ENCODE assay signal across 8 mouse cellular contexts in genomic region chr4:136249780-136250179, GRCm38 (mm10). TPM values are rescaled to one million over a fixed set of nuclear protein-coding genes. Genes with fewer than 3 reads are reported as not detected.
DNase-seq lines count a peak whose midpoint lies in the region; ATAC-seq lines count a peak whose summit lies in the region.

No protein-coding gene starts in this region.

- intact Hi-C loops in heart, postnatal 10 days (cut with DNase I) = loop anchor here (10.0 kb wide), 1 partner anchor 375 kb away; the partner anchor contains the start of gene Lactbl1

- ATAC-seq in granulocyte monocyte progenitor cell, adult 5-6 weeks (replicated peaks; ENCODE audit: poor library complexity, severe bottlenecking) = no peak

- peak; percentile 77 for DNase-seq in 3T3-L1 (ENCODE audit: low read depth, low spot score)
- peak; percentile 87 for DNase-seq in NIH3T3 (ENCODE audit: low read depth)
- peak; percentile 78 to 83 for DNase-seq in heart, postnatal 10 days
- peak; percentile 83 to 90 for DNase-seq in lung, adult 18-20 months
- DNase-seq in thymus, postnatal 25 days = no peak
- DNase-seq in thymus, adult 18-20 months = no peak
- DNase-seq in embryo, embryonic 9.5 days (ENCODE audit: extremely low spot score) = no peak

RNA-seq across cellular contexts. Expression of gene Tcea3, which starts 2.3 kb away (rescaled TPM):
- total RNA-seq in heart, postnatal 10 days (2021) = 10 to 100 TPM; 77.2 to 85.4 TPM
- not detected in 2 replicates for total RNA-seq in granulocyte monocyte progenitor cell, adult 5-6 weeks (2014; fragmentation: Nextera tagmentation)
- not detected in 2 replicates for total RNA-seq in granulocyte monocyte progenitor cell, adult 5-6 weeks (2017)

RNA-seq across cellular contexts. Expression of gene Zfp46, which starts 34.7 kb away (rescaled TPM):
- total RNA-seq in heart, postnatal 10 days (2021) = 10 to 100 TPM; 60.5 to 70.1 TPM
- total RNA-seq in granulocyte monocyte progenitor cell, adult 5-6 weeks (2014; fragmentation: Nextera tagmentation) = 4.1 and 7.0 TPM in 2 replicates
- total RNA-seq in granulocyte monocyte progenitor cell, adult 5-6 weeks (2017) = 11.6 and 16.0 TPM in 2 replicates

RNA-seq across cellular contexts. Expression of gene Asap3, which starts 43.6 kb away (rescaled TPM):
- total RNA-seq in heart, postnatal 10 days (2021) = 10 to 100 TPM in 1 of 2 experiments, 1 to 10 TPM in 1; 5.7 to 10.8 TPM
- total RNA-seq in granulocyte monocyte progenitor cell, adult 5-6 weeks (2014; fragmentation: Nextera tagmentation) = not detected in 2 replicates
- total RNA-seq in granulocyte monocyte progenitor cell, adult 5-6 weeks (2017) = not detected in 2 replicates

Comparison
In these comparisons a context has a peak if more than half of its experiments do, and no peak if none do; other contexts are left out.
1. DNase-seq: peak in 3T3-L1 (single experiment), NIH3T3 (single experiment), heart, postnatal 10 days (2 of 2) and lung, adult 18-20 months (2 of 2); none in thymus, postnatal 25 days (single experiment), thymus, adult 18-20 months (0 of 2) and embryo, embryonic 9.5 days (single experiment).
2. RNA of gene Tcea3, which starts 2.3 kb away (total RNA-seq): 77.2 to 85.4 TPM in heart, postnatal 10 days; not detected in granulocyte monocyte progenitor cell, adult 5-6 weeks; every median in the first group is over 10 times any median in the second.
3. RNA of gene Asap3, which starts 43.6 kb away (total RNA-seq): 5.7 to 10.8 TPM in heart, postnatal 10 days; not detected in granulocyte monocyte progenitor cell, adult 5-6 weeks; every median in the first group is over 4 times any median in the second.